Mouse (Mus musculus) gonadal fat pad, adult 2 months (tissue): ENCODE measurements around the gene Cdk20. TPM values are rescaled to one million over a fixed set of nuclear protein-coding genes. Genes with fewer than 3 reads are reported as not detected.

Experiments
- DNase-seq: peaks from one replicate; pipeline ENCODE4 v3.0.0-alpha.2; 2012; ENCODE audit warnings: low read depth
- polyA plus RNA-seq: library from polyadenylated mRNA; depleted of rRNA; stranded (reverse); fragments of >200 nt; gene quantifications from 2 replicates; pipeline ENCODE4 v1.2.3, GENCODE M21; 2012; rRNA removed

Gene Cdk20
- polyA plus RNA-seq, 1 experiment, result 14.4 TPM

GRCm38 (mm10) chr13:64489886-64490285 is 57.8 kb downstream of the Cdk20 start:
- DNase-seq, result no peak

Other genes starting within 250 kb of the Cdk20 start
- gene Cdc14b, start 157.0 kb upstream of the Cdk20 start, polyA plus RNA-seq, result 4.3 and 5.7 TPM in 2 replicates
- gene Aaed1, start 119.6 kb upstream of the Cdk20 start, polyA plus RNA-seq, result 13.1 and 13.5 TPM in 2 replicates
- 303 and 374 TPM in 2 replicates for gene Ctsl, start 61.4 kb upstream of the Cdk20 start, polyA plus RNA-seq
- gene Fam240b, start 65.5 kb downstream of the Cdk20 start, polyA plus RNA-seq, result not detected in 2 replicates